Mouse (Mus musculus) gastrocnemius, adult 8-10 months (tissue): ENCODE data around the gene Ddx60. TPM values are rescaled to one million over a fixed set of nuclear protein-coding genes. Genes with fewer than 3 reads are reported as not detected.

Experiments used
- DNase-seq, 2 experiments: peaks; one replicate each; pipeline ENCODE4 v3.0.0; 2022; ENCODE audit warnings: low spot score in 2 of 2
- total RNA-seq, 4 experiments: library from RNA; stranded (reverse); gene quantifications; 2 replicates each; pipeline ENCODE4 v1.2.4; 2022

Ddx60 gene
- total RNA-seq, 4 experiments from 2014 or later = 0.22 to 0.82 (median 0.45) TPM

GRCm38 (mm10) chr8:61985703-61986475 is 58.0 kb downstream of the Ddx60 start:
- DNase-seq = no peak

- DNase-seq = no peak
Measured at GRCm38 (mm10) chr8:61989464-61989863, 61.6 kb downstream of the Ddx60 start.

- no peak for DNase-seq
Measured at GRCm38 (mm10) chr8:61992796-61993195, 64.9 kb downstream of the Ddx60 start.

- DNase-seq = no peak
Measured at GRCm38 (mm10) chr8:61997125-61997524, 69.2 kb downstream of the Ddx60 start.

- DNase-seq = no peak
Measured at GRCm38 (mm10) chr8:62014166-62014565, 86.3 kb downstream of the Ddx60 start.

GRCm38 (mm10) chr8:62014582-62014981 is 86.7 kb downstream of the Ddx60 start:
- no peak for DNase-seq

- DNase-seq = no peak
Measured at GRCm38 (mm10) chr8:62034351-62034750, 106.5 kb downstream of the Ddx60 start.

GRCm38 (mm10) chr8:62046809-62047208 is 118.9 kb downstream of the Ddx60 start:
- DNase-seq = no peak

GRCm38 (mm10) chr8:62060357-62060756 is 132.5 kb downstream of the Ddx60 start:
- no peak for DNase-seq

GRCm38 (mm10) chr8:62068305-62068704 is 140.4 kb downstream of the Ddx60 start:
- DNase-seq = no peak

- DNase-seq = no peak
Measured at GRCm38 (mm10) chr8:62080195-62080802, 152.4 kb downstream of the Ddx60 start.

GRCm38 (mm10) chr8:62081804-62082203 is 153.9 kb downstream of the Ddx60 start:
- no peak for DNase-seq

Other genes starting within 250 kb of the Ddx60 start
- gene Palld, start 25.4 kb upstream of the Ddx60 start, total RNA-seq = 10 to 100 TPM; 45.3 to 55.5 (median 50.2) TPM
- gene Anxa10, start 195.1 kb downstream of the Ddx60 start, total RNA-seq = not detected